10 mouse cellular contexts compared by ENCODE assay signal in genomic region chr4:130389496-130389895, GRCm38 (mm10). TPM values are rescaled to one million over a fixed set of nuclear protein-coding genes. Genes with fewer than 3 reads are reported as not detected.
DNase-seq lines count a peak whose midpoint lies in the region; ATAC-seq and TF ChIP-seq lines count a peak whose summit lies in the region.
"Had no signal": no experiment of that assay in that cellular context is flagged by ENCODE, and none has a peak within 500 bp of the region (broad histone marks: within the 10 kb centered on the region; RNA-seq: fewer than 3 reads in every experiment).

No protein-coding gene starts in this region.

- H3K27ac ChIP-seq in heart, adult 2 months, result no peak overlapping the region
- H3K27ac ChIP-seq in forebrain, embryonic 13.5 days, result no peak overlapping the region
- H3K27ac ChIP-seq: heart, embryonic 13.5 days; limb, embryonic 13.5 days had no signal

- intact Hi-C loops in heart, adult 2 months (cut with DNase I), result no loop called here
- intact Hi-C loops in left cerebral cortex, postnatal 14 days (cut with DNase I), result no loop called here

- H3K4me3 ChIP-seq in heart, adult 2 months, result no peak overlapping the region
- H3K4me3 ChIP-seq in forebrain, embryonic 13.5 days, result no peak overlapping the region
- H3K4me3 ChIP-seq: heart, embryonic 13.5 days; limb, embryonic 13.5 days had no signal

- no peaks in the 10 kb centered on the region for H3K9me3 ChIP-seq in forebrain, embryonic 13.5 days (replicated peaks)
- H3K9me3 ChIP-seq: heart, embryonic 13.5 days; limb, embryonic 13.5 days had no signal

- DNase-seq in cerebellum, adult 9-10 months, result peak; percentile 57
- peak; percentile 39 for DNase-seq in NIH3T3 (ENCODE audit: low read depth)
- DNase-seq in heart, adult 2 months, result peak; percentile 61 to 76
- DNase-seq in left cerebral cortex, postnatal 14 days (ENCODE audit: low spot score in 2 of 2), result peak; percentile 28 to 43
- no peak for DNase-seq in spleen, postnatal 10 days (ENCODE audit: low spot score in 2 of 2)
- DNase-seq in spleen, adult 12 weeks (ENCODE audit: low spot score), result no peak

- H3K79me2 ChIP-seq in heart, adult 2 months (replicated peaks; ENCODE audit: control insufficient read depth, insufficient read depth, low read length), result no peaks in the 10 kb centered on the region

- peaks cover 3% of the 10 kb centered on the region for H3K4me1 ChIP-seq in heart, adult 2 months (ENCODE audit: control insufficient read depth, insufficient read depth, low read length)
- no peaks in the 10 kb centered on the region for H3K4me1 ChIP-seq in forebrain, embryonic 13.5 days
- H3K4me1 ChIP-seq: heart, embryonic 13.5 days had no signal

- no peak overlapping the region for H3K9ac ChIP-seq in heart, adult 2 months (ENCODE audit: low read depth, low read length)
- no peak overlapping the region for H3K9ac ChIP-seq in forebrain, embryonic 13.5 days
- H3K9ac ChIP-seq: heart, embryonic 13.5 days; limb, embryonic 13.5 days had no signal

- TF ChIP-seq POLR2A in heart, adult 2 months (IDR thresholded peaks at IDR 0.05; ENCODE audit: insufficient read depth, low read depth, low read length), result no peak

- no peaks in the 10 kb centered on the region for H3K27me3 ChIP-seq in heart, adult 2 months (ENCODE audit: control insufficient read depth, insufficient read depth, low read length)
- no peaks in the 10 kb centered on the region for H3K27me3 ChIP-seq in forebrain, embryonic 13.5 days
- H3K27me3 ChIP-seq: heart, embryonic 13.5 days; limb, embryonic 13.5 days had no signal

- no peak for ATAC-seq in cerebellum, adult (ENCODE audit: insufficient number of reproducible peaks, low FRiP score, low TSS enrichment)
- no peak for ATAC-seq in forebrain, embryonic 13.5 days

- TF ChIP-seq CTCF in heart, adult 2 months (IDR thresholded peaks at IDR 0.05), result no peak

- TF ChIP-seq EP300 in heart, adult 2 months (IDR thresholded peaks at IDR 0.05; ENCODE audit: insufficient read depth, low read depth, low read length), result peak; percentile 52; the same call in 1 of the 2 replicates

- H3K36me3 ChIP-seq in heart, adult 2 months (ENCODE audit: control insufficient read depth, insufficient read depth, low read length), result no peaks in the 10 kb centered on the region
- peaks cover 58% of the 10 kb centered on the region for H3K36me3 ChIP-seq in forebrain, embryonic 13.5 days (ENCODE audit: poor library complexity, severe bottlenecking)

- 46% methylated on average over 6 of the region's 6 CpGs for WGBS in heart, adult 2 months
- 90% methylated on average over 6 of the region's 6 CpGs for WGBS in forebrain, embryonic 13.5 days

- no peak overlapping the region for H3K4me2 ChIP-seq in forebrain, embryonic 13.5 days
- H3K4me2 ChIP-seq: heart, embryonic 13.5 days; limb, embryonic 13.5 days had no signal

RNA-seq across cellular contexts. Expression of gene Snrnp40, which starts 29.6 kb away (rescaled TPM):
- total RNA-seq in heart, adult 2 months (2021), result 10 to 100 TPM; 14.5 to 14.9 TPM
- polyA plus RNA-seq in heart, adult 2 months (2012; rRNA removed), result 15.7 and 22.6 TPM in 2 replicates
- 10 to 100 TPM; 23.5 to 26.3 TPM for total RNA-seq in left cerebral cortex, postnatal 14 days (2021)
- polyA plus RNA-seq in forebrain, embryonic 13.5 days (2015; fragmentation: Nextera tagmentation; extraction: Ambion mirVana), result 177 and 180 TPM in 2 replicates

RNA-seq across cellular contexts. Expression of gene Zcchc17, which starts 29.8 kb away (rescaled TPM):
- 10 to 100 TPM; 25.8 to 30.7 TPM for total RNA-seq in heart, adult 2 months (2021)
- polyA plus RNA-seq in heart, adult 2 months (2012; rRNA removed), result 15.0 and 25.6 TPM in 2 replicates
- 10 to 100 TPM; 57.9 to 61.8 TPM for total RNA-seq in left cerebral cortex, postnatal 14 days (2021)
- 84.6 and 90.5 TPM in 2 replicates for polyA plus RNA-seq in forebrain, embryonic 13.5 days (2015; fragmentation: Nextera tagmentation; extraction: Ambion mirVana)

Comparison
In these comparisons a context has a peak if more than half of its experiments do, and no peak if none do; other contexts are left out.
1. DNase-seq: peak in cerebellum, adult 9-10 months (single experiment), NIH3T3 (single experiment), heart, adult 2 months (2 of 2) and left cerebral cortex, postnatal 14 days (2 of 2); none in spleen, postnatal 10 days (0 of 2) and spleen, adult 12 weeks (single experiment).